Mouse (Mus musculus) gastrocnemius, postnatal 14 days (tissue): ENCODE results near the gene Pde12. TPM values are rescaled to one million over a fixed set of nuclear protein-coding genes. Genes with fewer than 3 reads are reported as not detected.
"Not testable (repeated sequence)": the region's sequence is repeated elsewhere in the genome, so short reads cannot be mapped to it uniquely, and the experiment has no call there.

Experiments
- DNase-seq: peaks from one replicate; pipeline ENCODE4 v3.0.0; 2021; ENCODE audit warnings: mixed read lengths
- intact Hi-C: fragments of 180-260 bp; cut with DNase I; formaldehyde crosslinking; loops from one replicate; pipeline ENCODE4 v1.15.1; 2025; ENCODE audit warnings: low total_unique reads
- long read RNA-seq, 2 experiments: library from polyadenylated mRNA; stranded (forward); transcript quantifications; one replicate each; pipeline ENCODE4 v2.0.0; 2021
- total RNA-seq, 2 experiments: library from RNA; stranded (reverse); gene quantifications; 2 replicates each; pipeline ENCODE4 v1.2.3; 2021

The Pde12 gene
- 1 to 10 TPM; 2.8 to 3.8 TPM for total RNA-seq
- long read RNA-seq, experiment 1, full-length matches to known transcripts: 12 of 12 reads
- long read RNA-seq, experiment 1, partial matches to known transcripts: 0 of 12 reads
- long read RNA-seq, experiment 1, other reads (novel, unspliced or antisense): 0 of 12 reads
- long read RNA-seq, experiment 2, full-length matches to known transcripts: 17 of 17 reads
- long read RNA-seq, experiment 2, partial matches to known transcripts: 0 of 17 reads
- long read RNA-seq, experiment 2, other reads (novel, unspliced or antisense): 0 of 17 reads

- peak; percentile 84 for DNase-seq
- intact Hi-C loops: no loop called here
Measured at GRCm38 (mm10) chr14:26669292-26670073, at the start of gene Pde12. Gene Pde12, minus strand, starts transcription at chr14:26669883.

GRCm38 (mm10) chr14:26705246-26705645 is 35.6 kb upstream of the Pde12 start:
- intact Hi-C loops, DNase-seq: not testable (repeated sequence)

- DNase-seq: no peak
- intact Hi-C loops: no loop called here
Measured at GRCm38 (mm10) chr14:26697912-26698311, 28.2 kb upstream of the Pde12 start.

- intact Hi-C loops: no loop called here
Measured at GRCm38 (mm10) chr14:26692974-26693373, 23.3 kb upstream of the Pde12 start, which contains the start of gene Dnah12. Gene Dnah12, plus strand, starts transcription at chr14:26693274.

GRCm38 (mm10) chr14:26691363-26691762 is 21.7 kb upstream of the Pde12 start:
- no peak for DNase-seq
- intact Hi-C loops: no loop called here

More at GRCm38 (mm10) chr14:26692974-26693373, 23.3 kb upstream of the Pde12 start, which contains the start of gene Dnah12:
- no peak for DNase-seq

- intact Hi-C loops: no loop called here
- DNase-seq: no peak
Measured at GRCm38 (mm10) chr14:26690727-26691126, 21.0 kb upstream of the Pde12 start.

GRCm38 (mm10) chr14:26675791-26676190 is 6.1 kb upstream of the Pde12 start:
- intact Hi-C loops: no loop called here
- no peak for DNase-seq

- intact Hi-C loops: no loop called here
- peak; percentile 47 for DNase-seq
Measured at GRCm38 (mm10) chr14:26675371-26675770, 5.7 kb upstream of the Pde12 start.

- DNase-seq, intact Hi-C loops: not testable (repeated sequence)
Measured at GRCm38 (mm10) chr14:26674476-26675169, 4.9 kb upstream of the Pde12 start.

- DNase-seq, intact Hi-C loops: not testable (repeated sequence)
Measured at GRCm38 (mm10) chr14:26671870-26672615, 2.4 kb upstream of the Pde12 start.

- DNase-seq: no peak
- intact Hi-C loops: no loop called here
Measured at GRCm38 (mm10) chr14:26670964-26671363, 1.3 kb upstream of the Pde12 start.

- intact Hi-C loops: no loop called here
- DNase-seq: peak; percentile 44
Measured at GRCm38 (mm10) chr14:26668371-26669291, 1.1 kb downstream of the Pde12 start.

GRCm38 (mm10) chr14:26667991-26668370 is 1.7 kb downstream of the Pde12 start:
- intact Hi-C loops: no loop called here
- no peak for DNase-seq

GRCm38 (mm10) chr14:26663851-26664250 is 5.8 kb downstream of the Pde12 start:
- intact Hi-C loops: no loop called here
- no peak for DNase-seq

GRCm38 (mm10) chr14:26662488-26662887 is 7.2 kb downstream of the Pde12 start:
- DNase-seq: no peak
- intact Hi-C loops: no loop called here

GRCm38 (mm10) chr14:26662016-26662415 is 7.7 kb downstream of the Pde12 start:
- no peak for DNase-seq
- intact Hi-C loops: no loop called here

GRCm38 (mm10) chr14:26660233-26660632 is 9.4 kb downstream of the Pde12 start:
- intact Hi-C loops: no loop called here
- no peak for DNase-seq

- no peak for DNase-seq
- intact Hi-C loops: no loop called here
Measured at GRCm38 (mm10) chr14:26658178-26658577, 11.5 kb downstream of the Pde12 start.
